Mouse (Mus musculus): Measurements from ENCODE around the gene Ptchd1.

DNA sequence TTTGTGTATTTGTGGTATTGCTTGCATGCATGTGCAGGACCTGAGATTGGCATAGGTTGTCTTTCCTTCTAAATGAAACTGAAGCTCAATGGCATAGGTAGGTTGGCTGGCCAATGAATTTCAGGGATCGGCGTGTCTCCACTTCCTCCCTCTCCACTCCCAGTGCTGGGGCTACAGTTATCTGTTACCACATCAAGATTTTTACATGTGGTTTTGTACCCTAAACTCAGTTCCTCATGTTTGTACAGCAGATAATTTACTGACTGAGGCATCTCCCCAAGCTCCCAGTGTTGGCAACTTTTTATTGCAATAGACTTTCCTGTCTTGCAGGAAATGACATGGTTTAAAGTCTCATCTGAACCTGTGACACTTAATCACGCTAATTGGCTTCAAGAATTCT, 22.4 kb upstream of the Ptchd1 start:
- TF ChIP-seq POLR2A (IDR thresholded peaks at IDR 0.05; ENCODE audit: extremely low read depth, insufficient read depth, low read length), result no peak
- TF ChIP-seq CTCF (IDR thresholded peaks at IDR 0.05; ENCODE audit: extremely low read depth, insufficient read depth, low read length), result no peak
